Mouse (Mus musculus) inflammation-experienced regulatory T-cells, adult 6 months (primary cell): ENCODE measurements at regions not wholly inside any gene's neighbourhood (a gene's known extent, or its start where the extent isn't known, plus 50 kb on each side); places are given as distances from the start of the nearest gene placed in this dataset.

ENCODE experiments used
- ATAC-seq: one replicate; pipeline ENCODE4 v1.8.0; 2017

DNA sequence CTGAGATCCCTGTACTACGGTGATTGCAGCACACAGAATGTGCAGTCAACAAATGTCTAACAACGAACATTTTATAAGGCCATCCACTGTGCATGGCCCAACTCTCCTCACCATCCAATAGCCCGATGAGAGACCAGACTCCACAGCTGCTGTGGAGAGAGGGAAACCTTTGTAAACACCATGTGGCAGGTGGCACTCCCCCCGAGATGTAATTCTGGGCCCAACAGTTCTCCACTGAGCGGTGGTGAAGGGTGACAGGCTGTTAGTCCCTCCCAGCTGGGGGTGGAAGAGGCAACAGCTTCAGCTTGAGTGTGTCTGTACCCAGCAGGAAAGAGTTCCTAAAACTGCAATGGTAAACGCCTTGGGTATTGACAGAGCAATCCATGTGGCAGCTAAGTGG is 263.0 kb upstream of the Ppargc1a start:
- ATAC-seq = no peak

DNA sequence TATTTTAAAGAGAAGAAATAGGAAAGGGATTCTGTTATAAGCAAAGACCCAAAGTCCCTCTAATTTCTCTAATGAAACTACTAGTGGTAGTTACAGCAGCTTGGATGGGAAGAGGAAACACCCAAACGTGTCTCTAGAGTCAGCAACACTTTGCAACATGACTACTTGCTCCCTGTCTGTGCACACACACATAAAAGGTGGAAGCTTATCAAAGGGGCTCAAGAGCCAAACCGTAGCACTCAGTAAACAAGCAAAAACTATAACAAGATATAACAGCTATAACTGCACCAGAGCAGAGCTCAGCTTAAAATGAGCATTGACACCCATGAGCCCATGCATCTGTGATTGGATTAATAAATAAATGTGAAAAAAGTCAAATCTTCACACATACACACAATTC is 262.5 kb upstream of the Ppargc1a start:
- ATAC-seq = no peak

DNA sequence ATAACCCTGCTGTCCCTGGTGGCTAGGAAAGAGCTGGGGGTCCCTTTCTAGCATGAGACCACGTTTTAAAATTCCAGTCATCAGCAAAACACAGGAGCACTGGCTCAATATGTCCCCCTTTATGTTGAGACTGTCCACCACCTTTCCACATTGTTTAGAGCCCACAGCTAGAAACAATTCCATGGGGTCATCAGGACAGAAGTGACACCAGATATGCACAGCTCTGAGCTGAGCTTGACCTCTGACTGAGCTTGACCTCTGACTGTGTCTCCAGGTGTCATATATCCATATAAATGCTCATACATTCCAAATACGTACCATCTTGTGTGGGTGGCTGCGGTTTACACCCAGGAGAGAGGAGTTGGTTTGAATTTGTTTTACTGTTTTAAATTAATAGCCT is 262.1 kb upstream of the Ppargc1a start:
- no peak for ATAC-seq

DNA sequence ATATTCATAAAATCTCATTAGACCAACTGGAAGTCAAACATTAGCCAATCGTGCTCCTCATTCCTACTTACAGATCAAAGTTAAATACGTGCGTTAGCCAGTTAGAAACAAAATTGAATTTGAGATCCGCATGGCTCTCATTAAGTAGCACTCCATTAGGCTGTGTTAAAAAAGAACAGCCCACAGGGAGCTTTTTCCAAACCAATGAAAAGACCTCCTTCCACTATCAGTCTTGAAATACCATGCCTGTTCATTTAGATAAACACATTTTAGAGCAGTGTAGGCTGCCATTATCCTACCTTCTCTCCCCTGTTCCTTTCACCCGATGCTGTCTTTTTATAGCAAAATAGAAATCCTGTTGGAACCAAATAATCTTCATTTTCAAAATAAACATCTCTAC is 261.5 kb upstream of the Ppargc1a start:
- ATAC-seq = no peak

DNA sequence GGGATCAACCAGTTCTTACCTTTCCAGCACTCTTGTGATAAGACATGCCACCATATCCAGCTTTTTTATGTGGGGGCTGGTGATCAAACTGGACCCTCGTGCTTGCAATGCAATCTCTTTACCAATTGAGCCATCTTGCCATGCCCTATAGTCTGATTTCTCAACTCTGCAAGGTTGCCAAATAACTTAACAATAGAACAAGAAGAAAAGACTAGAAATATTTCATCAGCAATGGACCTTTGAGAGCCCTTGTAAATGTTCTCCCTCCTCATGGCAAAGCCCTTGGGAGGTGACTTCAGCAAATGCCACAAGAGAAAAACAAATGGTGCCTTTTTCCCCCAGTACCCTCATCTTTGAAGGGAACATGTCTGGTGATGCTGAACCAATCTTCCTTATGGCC is 258.7 kb upstream of the Ppargc1a start:
- no peak for ATAC-seq

DNA sequence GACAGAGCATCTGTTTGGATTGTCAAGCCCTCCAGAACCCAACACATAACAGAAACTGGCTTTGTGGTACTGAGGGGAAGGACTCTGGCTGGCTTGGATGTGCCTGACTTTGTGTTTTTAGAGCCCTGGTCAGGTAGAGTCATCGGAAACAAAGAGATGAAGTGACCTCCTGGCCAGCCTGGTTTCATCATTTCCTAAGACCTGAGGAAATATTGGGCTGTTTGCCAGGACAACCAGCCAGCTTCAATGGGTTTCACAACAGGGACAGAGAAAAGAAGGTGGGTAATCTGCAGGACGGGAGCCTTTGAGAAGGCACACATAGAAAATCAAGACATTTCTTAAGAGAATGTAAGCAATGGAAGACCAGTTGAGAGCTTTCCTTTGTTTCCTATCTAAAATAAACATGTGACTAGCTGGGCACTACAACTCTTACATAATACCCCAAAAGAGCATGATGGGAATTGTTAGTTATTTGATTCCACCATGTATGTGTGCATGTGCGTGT is 258.1 kb upstream of the Ppargc1a start:
- ATAC-seq = no peak

DNA sequence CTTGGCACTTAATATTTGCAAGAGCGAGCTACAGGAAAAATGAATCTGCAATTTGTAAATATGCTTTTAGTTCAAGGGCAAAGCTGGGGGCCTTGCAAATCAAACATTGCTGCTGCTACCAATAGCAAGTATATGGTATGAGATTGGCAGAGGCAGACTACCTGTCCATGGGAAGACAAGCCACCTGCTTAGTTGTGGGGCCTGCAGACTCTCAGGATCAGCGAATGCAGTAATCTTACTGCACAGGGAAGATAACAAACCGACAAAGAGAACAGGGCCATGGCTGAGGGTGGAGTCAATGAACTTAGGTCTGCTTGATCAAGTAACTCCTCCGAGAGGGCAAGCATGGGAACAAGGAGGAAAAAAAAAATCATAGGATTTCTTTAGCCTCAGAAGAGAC is 257.2 kb upstream of the Ppargc1a start:
- ATAC-seq = no peak

DNA sequence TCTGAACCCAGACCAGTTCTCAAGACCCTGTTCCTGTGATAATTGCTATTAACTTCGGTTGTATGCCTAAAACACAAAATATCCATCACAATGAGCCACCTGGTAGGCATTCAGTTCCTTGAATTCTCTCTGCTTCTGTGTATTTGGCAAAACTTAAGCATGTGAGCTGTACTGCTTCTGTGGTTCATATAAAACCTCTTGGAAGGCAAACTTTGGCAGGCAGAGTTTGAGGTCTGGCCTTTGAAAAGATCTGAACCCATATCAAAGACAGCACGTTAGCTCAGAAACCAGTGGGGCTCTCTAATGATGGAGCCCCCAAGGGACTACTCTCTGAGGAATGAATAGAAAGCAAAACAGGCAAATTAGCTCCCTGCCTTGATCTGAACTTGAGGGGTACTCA is 256.1 kb upstream of the Ppargc1a start:
- ATAC-seq = no peak

DNA sequence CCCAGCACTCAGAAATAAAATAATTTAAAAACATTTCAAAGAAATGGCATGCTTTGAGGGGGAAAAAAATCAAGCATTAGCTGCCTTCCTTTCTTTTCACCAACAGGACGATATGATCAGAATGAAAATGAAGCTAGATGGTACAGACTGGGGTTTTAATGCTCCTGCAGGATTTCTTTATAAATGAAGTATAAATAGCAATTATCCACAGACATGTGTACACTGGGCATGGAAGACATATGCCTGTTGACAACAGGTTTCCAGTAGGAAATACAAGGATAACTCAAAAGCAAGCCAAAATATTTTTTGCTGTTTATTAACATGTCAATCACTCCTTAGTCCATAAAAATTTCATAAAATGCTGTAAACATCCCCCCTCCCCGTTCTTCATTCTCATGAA is 248.7 kb upstream of the Ppargc1a start:
- no peak for ATAC-seq

DNA sequence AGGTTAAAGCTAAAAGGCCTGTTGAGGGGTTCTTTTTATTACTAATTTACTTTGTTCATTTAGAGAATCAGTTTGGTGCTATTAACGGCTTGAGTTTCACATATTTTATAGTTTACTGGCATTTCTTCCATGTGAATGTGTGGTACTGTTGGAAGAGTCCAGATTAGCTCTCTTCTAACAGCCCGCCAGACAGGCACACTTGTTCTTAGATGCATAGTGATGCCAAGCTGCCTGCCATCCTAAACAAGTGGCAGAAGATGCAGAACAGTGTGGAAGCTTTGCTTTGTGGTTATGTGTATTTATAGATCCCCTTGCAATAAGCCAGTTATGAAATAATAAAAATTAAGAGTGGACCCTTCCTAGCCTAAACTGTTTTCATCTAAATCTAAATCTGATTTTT is 244.2 kb upstream of the Ppargc1a start:
- no peak for ATAC-seq

DNA sequence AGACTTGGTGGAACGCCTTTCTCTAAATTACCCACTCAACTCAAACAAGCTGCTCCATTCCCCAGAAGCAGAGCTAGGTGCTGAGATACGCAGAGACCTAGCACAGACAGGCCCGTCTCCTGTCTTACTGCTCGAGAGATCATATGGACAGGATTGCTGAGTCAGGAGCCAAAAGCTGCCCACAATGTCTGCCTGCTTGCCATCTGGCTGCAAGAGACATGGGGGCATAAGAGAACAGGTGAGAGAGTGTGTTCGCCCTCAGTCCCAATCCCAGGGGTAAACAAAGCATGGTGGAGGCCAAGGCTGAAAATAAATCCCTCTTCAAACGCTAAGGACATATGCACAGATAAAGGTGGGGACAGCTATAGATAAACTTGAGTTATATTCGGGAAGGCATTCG is 234.0 kb upstream of the Ppargc1a start:
- ATAC-seq = no peak

DNA sequence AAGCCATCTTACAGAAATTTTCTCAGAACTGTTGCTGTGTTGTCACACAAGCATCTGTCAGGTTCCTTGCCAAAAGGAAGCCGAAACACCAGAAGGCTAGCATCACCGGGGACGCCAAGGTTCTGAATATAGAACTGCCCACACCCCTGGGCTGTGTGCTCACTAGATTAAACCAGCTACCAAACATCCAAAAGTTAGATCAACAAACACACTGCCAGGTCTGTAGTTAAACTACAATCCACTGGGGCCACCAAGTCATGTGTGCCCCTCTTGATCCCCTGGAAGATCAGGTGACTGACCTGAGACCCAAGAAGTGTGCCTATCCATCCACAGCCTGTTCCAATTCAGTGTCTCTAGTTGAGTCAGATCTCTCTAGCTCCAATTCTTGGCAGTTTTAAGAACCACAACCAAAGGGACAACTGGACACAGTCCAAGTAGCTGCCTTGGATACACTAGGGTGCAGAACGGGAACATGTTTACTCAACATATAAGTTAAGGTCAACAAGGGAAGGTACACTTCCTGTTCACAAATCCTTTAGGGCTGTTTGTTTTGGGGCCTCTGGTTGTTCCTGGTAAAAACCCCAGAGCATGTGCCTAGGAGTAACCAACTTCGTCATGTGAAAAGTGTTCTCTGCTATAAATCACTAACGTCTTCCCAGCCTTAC is 232.0 kb upstream of the Ppargc1a start:
- no peak for ATAC-seq

DNA sequence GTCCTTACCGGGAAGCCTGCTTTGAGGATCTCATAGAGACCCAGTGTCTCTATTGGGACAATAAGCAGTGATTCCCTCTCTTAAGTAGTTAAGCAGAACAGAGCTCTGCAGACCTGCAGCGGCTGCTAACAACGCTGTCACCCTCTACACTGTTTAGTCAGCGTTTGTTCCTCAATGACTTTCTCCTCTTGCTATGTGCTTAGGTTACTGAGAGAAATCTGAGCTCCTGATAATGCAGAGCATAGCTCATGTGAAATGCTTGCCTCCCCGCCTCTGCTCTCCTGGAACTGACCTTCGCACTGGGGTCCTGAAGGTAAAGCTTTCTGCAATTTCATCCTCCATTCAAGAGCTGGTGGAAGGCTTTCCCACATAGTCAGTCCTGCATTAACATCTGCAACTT is 226.6 kb upstream of the Ppargc1a start:
- ATAC-seq = no peak

DNA sequence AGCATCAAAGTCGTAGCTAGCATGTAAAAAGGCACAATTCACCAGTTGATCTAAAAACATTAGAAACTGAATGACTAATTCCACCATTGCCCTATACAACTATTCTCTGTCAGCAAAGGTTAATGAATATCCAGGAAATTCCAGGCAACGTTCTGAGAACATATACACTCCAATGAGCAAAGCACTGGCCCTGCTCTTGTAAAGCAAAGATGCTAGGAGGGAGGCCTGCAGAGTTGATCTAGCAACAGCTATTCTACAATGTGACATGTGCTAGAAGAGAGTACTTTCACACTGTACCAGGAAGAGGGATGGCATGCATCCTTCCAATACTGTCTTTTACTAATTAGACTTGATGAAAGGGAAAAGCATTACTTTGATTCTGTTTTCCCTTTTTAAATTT is 225.4 kb upstream of the Ppargc1a start:
- no peak for ATAC-seq

DNA sequence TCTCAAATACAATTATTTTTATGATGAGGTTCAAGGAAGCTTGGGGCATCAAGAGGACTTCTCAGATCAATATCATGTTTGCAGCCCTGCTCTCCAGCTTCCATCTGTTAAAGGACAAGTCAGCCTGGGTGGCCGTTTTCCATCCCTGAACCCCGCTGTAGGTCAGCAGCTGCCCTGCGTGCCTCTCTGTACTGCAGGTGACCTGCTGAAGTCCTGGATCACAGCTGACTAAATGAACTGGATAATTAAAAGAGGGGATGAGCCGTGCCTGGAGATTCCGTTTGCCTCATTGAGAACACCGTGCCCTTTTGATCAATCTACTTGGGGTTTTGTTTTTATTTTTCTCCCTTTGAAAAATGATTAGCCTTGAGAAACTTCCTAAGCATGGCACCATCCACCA is 221.2 kb upstream of the Ppargc1a start:
- no peak for ATAC-seq

DNA sequence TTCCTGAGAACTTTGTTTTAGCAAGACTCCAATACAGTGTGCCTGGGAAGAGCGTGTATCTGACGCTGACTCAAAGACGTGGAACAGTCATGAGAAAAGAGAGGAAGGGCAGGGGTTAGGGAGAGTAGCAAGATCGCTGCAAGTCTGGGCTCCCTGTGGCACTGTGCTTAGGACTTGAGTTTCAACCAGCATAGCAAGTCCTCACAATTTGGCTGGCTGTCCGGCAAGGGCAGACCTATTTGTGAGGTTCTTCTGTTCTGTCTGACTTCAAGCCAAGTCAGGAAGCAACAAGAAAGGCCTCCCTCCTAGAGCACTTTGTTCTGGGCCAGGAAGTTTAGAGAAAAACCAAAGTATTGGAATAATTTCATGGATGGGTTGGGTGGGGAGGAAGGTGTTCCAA is 216.0 kb upstream of the Ppargc1a start:
- ATAC-seq = no peak

DNA sequence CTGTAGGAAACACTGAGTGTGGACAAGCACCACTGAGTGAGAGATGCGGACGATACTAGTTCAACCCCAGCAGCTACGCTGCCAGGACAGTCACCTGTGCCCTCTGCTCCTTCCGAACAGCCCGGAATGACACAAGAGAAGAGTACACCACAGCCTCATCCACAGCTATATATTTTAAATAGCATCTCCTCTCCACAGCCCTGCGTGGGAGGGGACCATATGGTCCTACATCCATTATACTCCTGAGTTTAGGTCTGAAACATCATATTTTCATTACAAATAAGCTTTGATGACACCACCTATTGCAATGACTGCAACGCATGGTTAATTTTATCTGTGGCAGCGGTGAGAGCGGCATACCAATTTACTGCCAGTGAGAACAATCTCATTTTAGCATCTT is 215.6 kb upstream of the Ppargc1a start:
- ATAC-seq = no peak

DNA sequence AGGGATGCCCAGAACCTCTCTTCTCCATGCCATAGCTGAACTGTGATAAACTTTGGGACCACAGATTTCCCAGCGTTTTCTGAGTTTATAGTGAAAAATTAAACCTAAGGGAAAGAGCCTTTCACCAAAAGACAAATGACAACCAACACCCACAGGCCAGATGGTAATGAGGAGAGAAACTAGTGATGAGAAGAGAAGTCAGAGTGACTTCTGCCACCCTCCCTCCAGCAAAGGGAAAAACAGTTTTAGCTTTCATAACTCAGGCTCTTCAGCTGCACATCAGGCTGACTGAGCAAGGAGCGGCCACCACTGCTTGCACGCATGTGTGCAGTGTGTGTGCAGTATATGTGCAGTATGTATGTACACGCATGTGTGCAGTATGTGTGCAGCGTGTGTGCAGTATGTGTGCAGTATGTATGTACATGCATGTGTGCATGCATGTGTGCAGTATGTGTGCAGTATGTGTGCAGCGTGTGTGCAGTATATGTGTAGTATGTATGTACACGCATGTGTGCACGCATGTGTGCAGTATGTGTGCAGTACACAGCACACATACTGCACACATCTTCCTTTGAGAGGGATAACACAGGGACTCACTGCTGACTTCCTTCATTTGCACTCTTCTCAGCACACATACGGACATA is 208.1 kb upstream of the Ppargc1a start:
- ATAC-seq = no peak

DNA sequence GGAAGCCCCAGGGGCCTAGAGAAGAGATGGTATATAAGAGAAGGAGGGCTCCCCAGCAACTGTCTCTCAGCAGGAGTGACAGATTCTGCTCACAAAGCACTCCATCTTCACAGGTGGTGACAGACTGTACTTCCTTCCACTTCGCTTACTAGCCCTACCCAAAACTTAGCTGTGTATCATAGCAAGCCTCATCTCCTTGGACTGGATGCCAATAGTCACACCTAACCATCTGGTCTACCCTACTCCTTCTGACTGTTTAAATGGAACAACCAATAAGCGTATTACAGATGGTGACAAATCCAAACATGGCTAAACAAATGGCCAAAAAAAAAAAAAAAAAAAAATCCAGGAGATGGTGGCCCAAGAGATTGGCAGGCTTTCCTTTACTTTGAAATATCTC is 204.1 kb upstream of the Ppargc1a start:
- ATAC-seq = no peak

DNA sequence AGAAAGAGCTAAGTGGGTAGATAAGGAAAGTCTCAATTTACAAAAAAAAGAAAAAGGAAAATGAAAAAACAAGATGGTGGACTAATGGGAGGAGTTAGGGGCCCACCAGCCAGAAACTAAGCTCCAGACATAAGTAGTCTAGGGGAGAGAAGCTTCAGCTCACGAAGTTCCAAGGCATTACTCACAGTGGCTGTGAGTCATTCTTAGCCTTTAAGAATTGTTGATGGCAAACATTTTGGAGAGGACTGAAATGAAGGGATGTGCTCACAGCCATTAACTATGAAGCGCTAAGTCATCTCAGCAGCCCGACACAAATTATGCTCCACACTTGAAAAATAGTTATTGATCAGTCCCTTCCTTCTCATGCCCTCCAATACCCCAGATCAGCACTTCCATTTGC is 198.6 kb upstream of the Ppargc1a start:
- ATAC-seq = no peak

DNA sequence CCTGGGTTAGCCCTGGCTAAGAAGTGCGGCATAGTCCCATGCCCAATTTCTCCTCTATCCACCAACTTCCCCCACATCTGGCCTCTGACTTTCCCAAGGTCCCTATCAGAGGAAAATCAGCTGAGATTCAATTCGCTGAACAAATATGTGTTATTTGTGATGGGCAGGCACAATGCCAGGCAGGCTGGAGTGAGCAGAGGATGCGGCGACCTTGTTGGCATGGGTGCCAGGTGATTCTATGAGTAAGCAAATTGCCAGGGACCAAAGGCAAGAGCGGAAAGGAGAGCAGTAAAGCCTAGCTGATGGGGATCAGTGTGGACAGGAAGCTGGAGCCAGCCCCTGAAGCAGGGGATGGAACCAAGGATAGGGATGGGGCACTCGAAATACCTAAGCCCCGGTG is 196.9 kb upstream of the Ppargc1a start:
- ATAC-seq = no peak

DNA sequence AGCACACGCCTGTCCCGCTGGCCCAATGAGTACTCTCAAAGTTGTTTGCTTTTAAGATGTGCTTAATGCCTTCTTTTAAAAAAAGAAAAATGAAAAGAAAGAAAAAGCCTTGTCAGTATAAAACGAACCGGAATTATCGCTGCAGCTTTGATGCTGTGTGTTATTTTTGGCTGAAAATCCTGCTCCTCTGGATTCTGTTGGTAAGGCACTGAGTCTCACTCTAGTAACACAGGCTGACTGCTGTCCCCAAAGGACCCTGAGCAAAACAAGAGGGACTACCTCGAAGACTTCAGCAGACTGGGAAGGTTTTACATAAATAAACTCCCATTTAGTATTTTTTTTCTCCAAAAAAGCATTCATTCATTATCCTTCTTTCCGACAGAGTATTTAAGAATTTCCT is 196.1 kb upstream of the Ppargc1a start:
- no peak for ATAC-seq

DNA sequence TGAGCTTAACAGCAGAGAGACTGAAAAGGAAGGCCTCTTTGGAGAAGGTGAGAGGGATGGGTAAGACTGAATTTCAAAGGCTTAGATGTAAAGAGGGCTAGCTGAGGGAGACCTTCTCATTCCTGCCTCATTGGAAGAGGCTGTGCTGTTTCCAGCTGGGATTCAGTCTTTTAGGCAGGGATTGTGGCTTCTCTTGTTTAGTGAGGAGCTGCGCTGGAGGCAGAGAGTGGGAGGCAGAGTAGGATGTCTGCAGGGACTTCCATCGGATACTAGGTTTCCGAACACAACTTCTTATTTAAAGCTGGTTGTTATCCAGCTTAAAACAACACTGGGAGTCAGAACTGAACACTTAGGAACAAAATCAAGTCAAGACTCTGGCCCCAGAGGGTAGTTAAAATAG is 194.8 kb upstream of the Ppargc1a start:
- no peak for ATAC-seq

DNA sequence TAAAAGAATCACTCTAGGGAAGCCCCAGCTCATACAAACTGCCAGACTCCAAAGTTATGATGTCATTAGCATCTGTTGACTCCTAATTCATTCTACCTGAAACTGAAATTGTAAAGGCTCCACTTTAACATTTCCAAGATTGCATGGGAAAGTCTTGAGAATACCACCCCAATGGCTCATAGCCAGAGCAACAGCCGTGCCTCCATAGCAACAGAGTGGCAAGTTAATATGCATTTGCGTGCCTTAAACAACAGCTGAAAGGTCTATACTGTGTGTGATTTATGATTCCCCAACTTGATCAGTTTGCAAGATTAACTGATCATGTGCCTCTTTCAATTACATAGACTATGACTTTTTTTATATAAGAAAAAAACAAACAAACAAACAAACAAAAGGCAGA is 190.8 kb upstream of the Ppargc1a start:
- no peak for ATAC-seq

DNA sequence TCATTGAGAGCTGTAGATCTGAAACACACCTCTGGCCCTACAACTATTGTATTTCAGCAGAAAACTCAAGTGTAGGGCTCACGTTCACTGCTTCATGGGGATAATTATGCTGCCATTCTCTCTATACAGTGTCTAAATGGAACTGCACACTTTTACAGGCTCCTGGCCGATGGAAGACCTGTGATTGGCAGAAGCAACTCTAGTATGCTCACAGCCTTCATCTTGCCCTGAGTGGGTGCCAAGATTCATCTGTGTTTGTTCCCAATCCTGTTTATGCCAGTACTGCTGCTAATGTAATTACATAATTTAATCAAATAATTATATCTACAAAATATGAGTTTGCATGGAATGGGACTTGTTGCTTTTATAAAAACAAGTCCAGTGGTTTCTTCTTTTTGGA is 190.3 kb upstream of the Ppargc1a start:
- ATAC-seq = no peak
